Mouse (Mus musculus) CH12.LX (cell line): ENCODE data around the gene Mpped1. TPM values are rescaled to one million over a fixed set of nuclear protein-coding genes. Genes with fewer than 3 reads are reported as not detected.

Source experiments
- DNase-seq: peaks from one replicate; pipeline ENCODE4 v3.0.0-alpha.2; 2013; ENCODE audit errors: extremely low read depth
- H3K27ac ChIP-seq: 2 replicates; pipeline ENCODE4 v1.5.1; 2012; ENCODE audit warnings: low read depth, mild to moderate bottlenecking, control low read depth, moderate library complexity; ENCODE audit not compliant: insufficient read depth
- H3K27me3 ChIP-seq: replicated peaks from 2 replicates; pipeline ENCODE3; 2012; ENCODE audit warnings: inconsistent platforms
- H3K36me3 ChIP-seq, 2 experiments: replicated peaks in 1 of 2; 2 replicates each; pipeline versions ENCODE3 to v1.6.1; 2012; ENCODE audit warnings: inconsistent platforms in 1 of 2, low read length in 1 of 2, mild to moderate bottlenecking in 1 of 2, mixed read lengths in 1 of 2, moderate library complexity in 1 of 2; ENCODE audit not compliant: control insufficient read depth in 1 of 2, insufficient read depth in 1 of 2
- H3K4me1 ChIP-seq, 2 experiments: 2 replicates each; pipeline ENCODE4 v1.6.1; 2012; ENCODE audit warnings: inconsistent platforms in 1 of 2, moderate library complexity in 1 of 2; ENCODE audit not compliant: insufficient read depth in 2 of 2, control insufficient read depth in 1 of 2
- H3K4me2 ChIP-seq: 2 replicates; pipeline ENCODE4 v1.6.1; 2012; ENCODE audit warnings: low read depth, mild to moderate bottlenecking, control low read depth; ENCODE audit not compliant: poor library complexity, insufficient read depth, severe bottlenecking
- H3K4me3 ChIP-seq, 3 experiments: fragments of 150-350 bp in 1 of 3; sonication (generic) in 1 of 3; replicated peaks in 1 of 3; 2 replicates each; pipeline versions ENCODE3 to v1.5.1; 2011 to 2012; ENCODE audit warnings: low read depth in 2 of 3, low read length in 2 of 3, mild to moderate bottlenecking in 2 of 3, moderate library complexity in 2 of 3, control low read depth in 1 of 3, improper control_type of control experiment in 1 of 3, inconsistent platforms in 1 of 3, mixed read lengths in 1 of 3; ENCODE audit not compliant: poor library complexity in 1 of 3
- H3K79me2 ChIP-seq: replicated peaks from 2 replicates; pipeline ENCODE4 v1.6.1; 2012; ENCODE audit warnings: mild to moderate bottlenecking, moderate library complexity; ENCODE audit not compliant: control insufficient read depth, poor library complexity, insufficient read depth, severe bottlenecking; ENCODE audit errors: extremely low read depth
- H3K9ac ChIP-seq: 2 replicates; pipeline ENCODE4 v1.6.1; 2012; ENCODE audit warnings: low read depth, mild to moderate bottlenecking, control low read depth, moderate library complexity; ENCODE audit not compliant: insufficient read depth
- H3K9me3 ChIP-seq: replicated peaks from 2 replicates; pipeline ENCODE3; 2012; ENCODE audit warnings: low read length, inconsistent platforms, mixed read lengths
- BHLHE40 ChIP-seq: IDR thresholded peaks from 2 replicates; pipeline ENCODE4 v1.6.1; 2011; ENCODE audit warnings: mild to moderate bottlenecking, low read depth, low read length, improper control_type of control experiment
- CHD1 ChIP-seq: IDR thresholded peaks from 2 replicates; pipeline ENCODE4 v1.6.1; 2012; ENCODE audit warnings: low read depth, low read length, improper control_type of control experiment, inconsistent platforms
- CHD2 ChIP-seq: IDR thresholded peaks from 2 replicates; pipeline ENCODE4 v1.6.1; 2011; ENCODE audit warnings: low read length, improper control_type of control experiment
- ETS1 ChIP-seq: conservative IDR thresholded peaks from 2 replicates; pipeline ENCODE4 v1.6.1; 2012; ENCODE audit warnings: low read depth, mild to moderate bottlenecking, inconsistent platforms, low read length, improper control_type of control experiment, moderate library complexity
- GABPA ChIP-seq: IDR thresholded peaks from 2 replicates; pipeline ENCODE4 v1.6.1; 2012; ENCODE audit warnings: low read depth, low read length, improper control_type of control experiment, inconsistent platforms; ENCODE audit not compliant: insufficient replicate concordance
- IRF4 ChIP-seq: IDR thresholded peaks from 2 replicates; pipeline ENCODE4 v1.6.1; 2014; ENCODE audit warnings: low read depth, mild to moderate bottlenecking, inconsistent platforms, low read length, improper control_type of control experiment
- JUND ChIP-seq: conservative IDR thresholded peaks from 2 replicates; pipeline ENCODE4 v1.6.1; 2011; ENCODE audit warnings: low read depth, low read length, improper control_type of control experiment
- MAFK ChIP-seq: IDR thresholded peaks from 2 replicates; pipeline ENCODE4 v1.6.1; 2011; ENCODE audit warnings: low read length, improper control_type of control experiment; ENCODE audit not compliant: insufficient replicate concordance
- MAX ChIP-seq: IDR thresholded peaks from 2 replicates; pipeline ENCODE4 v1.6.1; 2011; ENCODE audit warnings: low read length, improper control_type of control experiment
- PAX5 ChIP-seq: IDR thresholded peaks from 2 replicates; pipeline ENCODE4 v1.6.1; 2012; ENCODE audit warnings: low read length, inconsistent platforms, mixed read lengths
- POLR2A ChIP-seq: IDR thresholded peaks from 2 replicates; pipeline ENCODE4 v1.6.1; 2011; ENCODE audit warnings: low read depth, mild to moderate bottlenecking, improper control_type of control experiment, low read length
- RAD21 ChIP-seq: IDR thresholded peaks from 2 replicates; pipeline ENCODE4 v1.6.1; 2011; ENCODE audit warnings: low read depth, mild to moderate bottlenecking, low read length, improper control_type of control experiment, moderate library complexity
- SIN3A ChIP-seq: IDR thresholded peaks from 2 replicates; pipeline ENCODE4 v1.6.1; 2012; ENCODE audit warnings: low read length, improper control_type of control experiment, inconsistent platforms
- UBTF ChIP-seq: IDR thresholded peaks from 2 replicates; pipeline ENCODE4 v1.6.1; 2012; ENCODE audit warnings: low read depth, mild to moderate bottlenecking, inconsistent platforms, low read length, improper control_type of control experiment, moderate library complexity
- USF1 ChIP-seq: IDR thresholded peaks from 2 replicates; pipeline ENCODE4 v1.6.1; 2014; ENCODE audit warnings: low read depth, mild to moderate bottlenecking, inconsistent platforms, low read length, improper control_type of control experiment
- USF2 ChIP-seq: conservative IDR thresholded peaks from 2 replicates; pipeline ENCODE4 v1.6.1; 2011; ENCODE audit warnings: low read depth, low read length, improper control_type of control experiment
- ZC3H11A ChIP-seq: IDR thresholded peaks from 2 replicates; pipeline ENCODE4 v1.6.1; 2012; ENCODE audit warnings: low read depth, mild to moderate bottlenecking, inconsistent platforms, low read length, improper control_type of control experiment
- ZKSCAN1 ChIP-seq: IDR thresholded peaks from 2 replicates; pipeline ENCODE4 v1.6.1; 2012; ENCODE audit warnings: low read depth, inconsistent platforms, low read length, improper control_type of control experiment, borderline replicate concordance
- ZMIZ1 ChIP-seq: IDR thresholded peaks from 2 replicates; pipeline ENCODE4 v1.6.1; 2012; ENCODE audit warnings: low read depth, mild to moderate bottlenecking, inconsistent platforms, low read length, improper control_type of control experiment
- ZNF384 ChIP-seq: IDR thresholded peaks from 2 replicates; pipeline ENCODE4 v1.6.1; 2012; ENCODE audit warnings: low read depth, low read length, improper control_type of control experiment, inconsistent platforms
- dilution Hi-C: fragments of 300-500 bp; cut with MboI; formaldehyde crosslinking; loops from 2 replicates; pipeline ENCODE4 v1.14.3; 2020; ENCODE audit warnings: low sequenced_read_pairs; ENCODE audit not compliant: extremely low pct_unique_long_range_greater_than_20kb, extremely low pct_ligation_motif_present
- in situ Hi-C: fragments of 300-500 bp; cut with MboI; formaldehyde crosslinking; loops from 3 replicates; pipeline ENCODE4 v1.14.3; 2019; ENCODE audit warnings: low sequenced_read_pairs, low pct_ligation_motif_present, low pct_unique_long_range_greater_than_20kb, mixed read lengths
- polyA plus RNA-seq: library from polyadenylated mRNA; unstranded; fragments of >175 nt; gene quantifications from 2 replicates; pipeline ENCODE4 v1.2.1, GENCODE M21; 2012; ENCODE audit warnings: low read depth; ENCODE audit not compliant: insufficient read length
- total RNA-seq, 2 experiments: library from RNA; depleted of rRNA; stranded (reverse); fragments of 300-350 nt in 1 of 2; fragments of >200 nt in 1 of 2; gene quantifications; 2 replicates each; pipeline ENCODE4 v1.2.3; 2012 to 2014

The Mpped1 gene
- total and polyA plus RNA-seq, 3 experiments: 0.07 to 0.42 TPM; not detected in 1

GRCm38 (mm10) chr15:83828011-83828410, 48.7 kb downstream of the Mpped1 start:
- no peak overlapping the region for H3K27ac ChIP-seq
- no peak overlapping the region for H3K4me2 ChIP-seq
- no peak for DNase-seq
- H3K79me2 ChIP-seq: no peaks in the 10 kb centered on the region
- H3K36me3 ChIP-seq: no peaks in the 10 kb centered on the region
- H3K4me3 ChIP-seq: no peak overlapping the region
- peaks cover 2% of the 10 kb centered on the region for H3K9me3 ChIP-seq
- TF ChIP-seq ZC3H11A (no peak), RAD21 (no peak), MAFK (no peak), POLR2A (no peak), BHLHE40 (no peak), ZMIZ1 (no peak), ETS1 (no peak), GABPA (no peak), CHD2 (no peak), UBTF (no peak), USF1 (no peak)
- in situ Hi-C loops: no loop called here
- H3K27me3 ChIP-seq: peaks cover 52% of the 10 kb centered on the region
- no peak overlapping the region for H3K9ac ChIP-seq
- dilution Hi-C loops: no loop called here
- no peaks in the 10 kb centered on the region for H3K4me1 ChIP-seq

DNA sequence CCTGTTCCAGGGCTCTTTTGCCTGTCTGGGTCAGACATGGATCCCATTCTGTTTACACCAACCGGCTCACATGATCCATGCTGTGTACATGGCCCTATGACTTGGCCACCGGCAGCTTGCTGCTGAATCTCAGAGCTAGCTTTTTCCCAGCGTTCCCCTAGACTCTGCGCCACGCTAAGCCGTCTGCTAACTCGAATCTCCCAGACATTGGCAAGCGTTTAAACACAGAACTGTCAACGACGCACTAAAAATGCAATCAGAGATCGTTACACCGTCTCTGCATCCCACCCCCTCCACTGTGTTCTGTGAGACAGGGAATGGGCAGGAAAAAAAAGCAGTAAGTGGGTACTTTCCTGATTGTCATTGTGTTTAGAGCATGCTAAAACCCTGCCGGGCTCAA, 50.0 kb downstream of the Mpped1 start:
- H3K36me3 ChIP-seq: no peaks in the 10 kb centered on the region
- no peaks in the 10 kb centered on the region for H3K79me2 ChIP-seq
- no peak overlapping the region for H3K4me3 ChIP-seq
- no peaks in the 10 kb centered on the region for H3K4me1 ChIP-seq
- H3K9me3 ChIP-seq: peaks cover 5% of the 10 kb centered on the region
- no peak overlapping the region for H3K27ac ChIP-seq
- in situ Hi-C loops: no loop called here
- TF ChIP-seq ZKSCAN1 (no peak), CHD2 (no peak), IRF4 (no peak), BHLHE40 (no peak), USF2 (no peak), USF1 (no peak), JUND (no peak), CHD1 (no peak), PAX5 (no peak), ZMIZ1 (no peak), ZNF384 (no peak), MAX (no peak), SIN3A (no peak), GABPA (no peak)
- dilution Hi-C loops: no loop called here
- DNase-seq: no peak
- peaks cover 47% of the 10 kb centered on the region for H3K27me3 ChIP-seq
- H3K9ac ChIP-seq: no peak overlapping the region
- no peak overlapping the region for H3K4me2 ChIP-seq
